Mouse (Mus musculus) inflammation-experienced regulatory T-cells, adult 6 months (primary cell): Measurements from ENCODE around the gene Harbi1. TPM values are rescaled to one million over a fixed set of nuclear protein-coding genes. Genes with fewer than 3 reads are reported as not detected.
"Not testable (repeated sequence)": the region's sequence is repeated elsewhere in the genome, so short reads cannot be mapped to it uniquely, and the experiment has no call there.

Experiments
- ATAC-seq: one replicate; pipeline ENCODE4 v1.8.0; 2017
- polyA plus RNA-seq, 3 experiments: library from polyadenylated mRNA; unstranded; fragments of 100-300 nt; shearing (Covaris generic); gene quantifications; one replicate each; pipeline ENCODE4 v1.2.1; 2017

Harbi1 gene
- polyA plus RNA-seq, 3 experiments from 2014 or later: 10.1 to 17.8 (median 12.1) TPM

- ATAC-seq: no peak
Observed at GRCm38 (mm10) chr2:91718276-91718675, 7.6 kb downstream of the Harbi1 start.

GRCm38 (mm10) chr2:91723382-91723781 lies 12.7 kb downstream of the Harbi1 start:
- ATAC-seq: no peak

- no peak for ATAC-seq
Observed at GRCm38 (mm10) chr2:91723951-91724350, 13.3 kb downstream of the Harbi1 start.

GRCm38 (mm10) chr2:91724716-91725115 lies 14.1 kb downstream of the Harbi1 start:
- ATAC-seq: no peak

GRCm38 (mm10) chr2:91725476-91725875 lies 14.8 kb downstream of the Harbi1 start:
- ATAC-seq: not testable (repeated sequence)

GRCm38 (mm10) chr2:91727011-91727410 lies 16.4 kb downstream of the Harbi1 start:
- no peak for ATAC-seq

GRCm38 (mm10) chr2:91729571-91729970 lies 18.9 kb downstream of the Harbi1 start:
- ATAC-seq: no peak

- ATAC-seq: peak; percentile 81
Observed at GRCm38 (mm10) chr2:91729971-91730821, 19.5 kb downstream of the Harbi1 start, which contains the start of gene Ambra1. Gene Ambra1 (plus strand): TSS chr2:91730134.

- ATAC-seq: no peak
Observed at GRCm38 (mm10) chr2:91735221-91735620, 24.6 kb downstream of the Harbi1 start.

- ATAC-seq: no peak
Observed at GRCm38 (mm10) chr2:91739586-91739985, 28.9 kb downstream of the Harbi1 start.

GRCm38 (mm10) chr2:91744686-91745085 lies 34.0 kb downstream of the Harbi1 start:
- no peak for ATAC-seq

- ATAC-seq: no peak
Observed at GRCm38 (mm10) chr2:91749811-91750261, 39.2 kb downstream of the Harbi1 start.

Other genes with a start within 250 kb of the Harbi1 start
- 10 to 100 TPM; 47.0 to 82.9 (median 47.1) TPM for gene Ckap5, start 184.1 kb upstream of the Harbi1 start, polyA plus RNA-seq
- under 1 TPM in 1 of 3 experiments, not detected in 2; 0.24 TPM for gene F2, start 74.4 kb upstream of the Harbi1 start, polyA plus RNA-seq
- gene Zfp408, start 61.1 kb upstream of the Harbi1 start, polyA plus RNA-seq: 10 to 100 TPM in 2 of 3 experiments, 1 to 10 TPM in 1; 5.6 to 16.3 (median 12.4) TPM
- 100 to 1,000 TPM; 133 to 161 (median 149) TPM for gene Arhgap1, start 61.0 kb upstream of the Harbi1 start, polyA plus RNA-seq
- gene Atg13, start 276 bp upstream of the Harbi1 start, polyA plus RNA-seq: 10 to 100 TPM; 23.5 to 30.7 (median 27.4) TPM
- 10 to 100 TPM; 25.0 to 38.9 (median 32.2) TPM for gene Ambra1, start 19.3 kb downstream of the Harbi1 start, polyA plus RNA-seq
- 1 to 10 TPM in 1 of 3 experiments, under 1 TPM in 1, not detected in 1; 0.23 to 1.9 TPM for gene Chrm4, start 216.4 kb downstream of the Harbi1 start, polyA plus RNA-seq
- gene Mdk, start 221.4 kb downstream of the Harbi1 start, polyA plus RNA-seq: 1 to 10 TPM; 1.5 to 2.2 (median 1.5) TPM
- gene Gm9821, start 234.9 kb downstream of the Harbi1 start, polyA plus RNA-seq: 1 to 10 TPM in 1 of 3 experiments, under 1 TPM in 2; 0.78 to 1.8 (median 0.83) TPM